In the genomic region with DNA sequence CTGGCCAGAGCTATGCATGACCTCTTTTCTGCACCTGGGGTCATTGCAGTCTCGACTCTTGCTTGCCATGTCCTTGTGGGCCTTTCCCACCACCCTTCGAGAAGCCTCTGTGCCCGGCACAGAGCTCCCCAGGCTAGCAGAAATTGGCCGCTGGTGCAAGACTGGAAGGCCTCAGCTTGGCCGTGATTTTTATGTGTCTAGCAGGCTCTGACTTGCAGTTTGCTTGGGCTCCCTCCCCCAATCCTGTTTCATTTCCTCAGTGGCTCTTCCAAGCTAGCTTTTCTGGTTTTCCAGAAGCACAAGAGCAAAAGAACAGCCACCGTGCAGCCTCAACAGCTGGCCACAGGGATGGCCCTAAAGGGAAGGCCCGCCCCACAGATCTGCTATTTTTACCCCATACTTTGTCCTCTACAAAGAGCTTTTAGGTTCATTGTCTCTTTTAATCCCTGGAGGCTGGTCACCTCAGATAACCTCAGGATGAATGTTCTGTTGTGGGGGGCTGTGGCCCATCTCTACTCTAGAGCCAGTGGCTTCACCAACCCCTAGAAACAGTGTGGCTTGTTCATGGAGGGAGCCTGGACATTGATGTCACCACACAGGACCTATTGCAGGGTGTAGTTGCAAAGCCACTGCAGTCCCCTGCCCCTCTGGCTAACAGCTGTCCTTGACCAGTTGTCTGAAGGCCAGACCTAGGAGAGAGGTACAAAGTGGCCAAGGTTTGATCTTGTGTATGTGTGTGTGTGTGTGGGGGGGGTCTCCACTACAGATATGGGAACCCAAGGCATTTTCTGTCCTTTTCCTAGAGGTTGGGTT, we compare ENCODE assay signal across 11 mouse cellular contexts. TPM values are rescaled to one million over a fixed set of nuclear protein-coding genes. Genes with fewer than 3 reads are reported as not detected.
DNase-seq lines count a peak whose midpoint lies in the region; ATAC-seq lines count a peak whose summit lies in the region.
"Had no signal": no experiment of that assay in that cellular context is flagged by ENCODE, and none has a peak within 500 bp of the region (broad histone marks: within the 10 kb centered on the region; RNA-seq: fewer than 3 reads in every experiment).

No protein-coding gene starts in this region.

- DNase-seq in adrenal gland, postnatal 14 days: peak; percentile 38
- DNase-seq in adrenal gland, postnatal 36 days: no peak
- DNase-seq in left cerebral cortex, postnatal 25 days (ENCODE audit: low spot score in 2 of 2): peak; percentile 30 to 38
- DNase-seq in left cerebral cortex, postnatal 4 days: no peak
- peak; percentile 35 for DNase-seq in skeletal muscle tissue, adult 2 months (ENCODE audit: low read depth, low spot score)
- no peak for DNase-seq in spleen, postnatal 10 days (ENCODE audit: low spot score in 2 of 2)
- no peak for DNase-seq in right cerebral cortex, postnatal 36 days (ENCODE audit: low spot score in 2 of 2)
- DNase-seq: lung, adult 2 months had no signal

- ATAC-seq in heart, embryonic 16.5 days (replicated peaks; ENCODE audit: extremely low read depth, insufficient read depth, low FRiP score): no peak
- ATAC-seq: inflammation-experienced regulatory T-cells, adult 6 months had no signal

- peak overlapping the region; percentile 77 for H3K27ac ChIP-seq in heart, embryonic 16.5 days (ENCODE audit: low read length)

- H3K4me1 ChIP-seq in heart, embryonic 16.5 days (ENCODE audit: control insufficient read depth, insufficient read depth, low read length): peaks cover 79% of the 10 kb centered on the region

- no peak overlapping the region for H3K4me3 ChIP-seq in heart, embryonic 16.5 days (ENCODE audit: low read length)

- H3K36me3 ChIP-seq in heart, embryonic 16.5 days (ENCODE audit: control insufficient read depth, insufficient read depth): peaks cover 23% of the 10 kb centered on the region

- intact Hi-C loops in left cerebral cortex, postnatal 25 days (cut with DNase I): loop anchor here (1.0 kb wide), 1 partner anchor 28 kb away; a partner anchor contains a TSS
- intact Hi-C loops in left cerebral cortex, postnatal 4 days (cut with DNase I): no loop called here

- no peaks in the 10 kb centered on the region for H3K9me3 ChIP-seq in heart, embryonic 16.5 days (replicated peaks; ENCODE audit: control insufficient read depth, low read length)

- no peak overlapping the region for H3K9ac ChIP-seq in heart, embryonic 16.5 days (ENCODE audit: low read length)

- 41% methylated on average over 7 of the region's 7 CpGs for WGBS in heart, embryonic 16.5 days

- no peaks in the 10 kb centered on the region for H3K27me3 ChIP-seq in heart, embryonic 16.5 days (ENCODE audit: control insufficient read depth, insufficient read depth, low read length)

- 0 out of 2 replicates have a peak overlapping the region, but pooled peaks have one; percentile 0 for H3K4me2 ChIP-seq in heart, embryonic 16.5 days (ENCODE audit: low read depth, low read length)

RNA-seq across cellular contexts. Expression of a gene that starts 6.6 kb away (rescaled TPM):
- 329 and 361 TPM in 2 replicates for total RNA-seq in adrenal gland, postnatal 14 days (2021)
- 100 to 1,000 TPM; 508 to 581 TPM for total RNA-seq in adrenal gland, postnatal 36 days (2021)
- total RNA-seq in left cerebral cortex, postnatal 25 days (2021): 100 to 1,000 TPM; 732 to 765 TPM
- total RNA-seq in left cerebral cortex, postnatal 4 days (2021): 100 to 1,000 TPM; 111 to 124 TPM
- polyA plus RNA-seq in heart, embryonic 16.5 days (2015; fragmentation: Nextera tagmentation; extraction: Ambion mirVana): 188 TPM in 2 replicates

RNA-seq across cellular contexts. Expression of a gene that starts 27.6 kb away (rescaled TPM):
- 0.15 TPM in 1 of 2 replicates, not detected in the other for total RNA-seq in adrenal gland, postnatal 14 days (2021)
- not detected for total RNA-seq in adrenal gland, postnatal 36 days (2021)
- total RNA-seq in left cerebral cortex, postnatal 25 days (2021): 1 to 10 TPM; 5.5 to 7.0 TPM
- total RNA-seq in left cerebral cortex, postnatal 4 days (2021): 1 to 10 TPM; 6.1 to 7.2 TPM
- polyA plus RNA-seq in heart, embryonic 16.5 days (2015; fragmentation: Nextera tagmentation; extraction: Ambion mirVana): 0.09 and 0.21 TPM in 2 replicates
- total RNA-seq: common myeloid progenitor, adult 5-6 weeks had no signal
- polyA plus RNA-seq: lung, adult 2 months had no signal

Comparison
In these comparisons a context has a peak if more than half of its experiments do, and no peak if none do; other contexts are left out.
1. DNase-seq: peak in adrenal gland, postnatal 14 days (single experiment), left cerebral cortex, postnatal 25 days (2 of 2) and skeletal muscle tissue, adult 2 months (single experiment); none in adrenal gland, postnatal 36 days (0 of 2), left cerebral cortex, postnatal 4 days (single experiment), spleen, postnatal 10 days (0 of 2) and right cerebral cortex, postnatal 36 days (0 of 2).